Mouse (Mus musculus) adrenal gland, postnatal 0 days (tissue): Measurements from ENCODE around the gene Hsd17b6. TPM values are rescaled to one million over a fixed set of nuclear protein-coding genes. Genes with fewer than 3 reads are reported as not detected.

Experiments used
- polyA plus RNA-seq: library from polyadenylated mRNA; unstranded; fragments of >200 nt; fragmentation: Nextera tagmentation; extraction: Ambion mirVana; gene quantifications from 2 replicates; pipeline ENCODE4 v1.2.1, GENCODE M21; 2015

The Hsd17b6 gene
- polyA plus RNA-seq = 0.28 and 1.3 TPM in 2 replicates

GRCm38 (mm10) chr10:128007446-128007845 is at the start of gene Hsd17b6:
Gene Hsd17b6 (minus strand): TSS chr10:128007611.

GRCm38 (mm10) chr10:128015068-128015934 is 7.9 kb upstream of the Hsd17b6 start, which contains the start of gene Prim1:
Gene Prim1 (plus strand): TSS chr10:128015168.

Other genes with a start within 250 kb of the Hsd17b6 start
- gene Rdh1, start 247.9 kb downstream of the Hsd17b6 start, polyA plus RNA-seq = 0.38 and 1.0 TPM in 2 replicates
- 1.1 and 3.6 TPM in 2 replicates for gene Rdh16f1, start 247.8 kb downstream of the Hsd17b6 start, polyA plus RNA-seq
- 0.17 and 0.30 TPM in 2 replicates for gene Rdh9, start 231.2 kb downstream of the Hsd17b6 start, polyA plus RNA-seq
- gene Rdh16, start 206.5 kb downstream of the Hsd17b6 start, polyA plus RNA-seq = 0.08 TPM in 1 of 2 replicates, not detected in the other
- not detected in 2 replicates for gene Rdh19, start 157.7 kb downstream of the Hsd17b6 start, polyA plus RNA-seq
- gene Rdh16f2, start 141.1 kb downstream of the Hsd17b6 start, polyA plus RNA-seq = 0.09 and 0.11 TPM in 2 replicates
- 6.3 and 7.9 TPM in 2 replicates for gene Rdh7, start 118.8 kb downstream of the Hsd17b6 start, polyA plus RNA-seq
- gene Sdr9c7, start 109.1 kb downstream of the Hsd17b6 start, polyA plus RNA-seq = 0.06 and 0.44 TPM in 2 replicates
- gene Prim1, start 7.6 kb upstream of the Hsd17b6 start, polyA plus RNA-seq = 30.2 and 33.2 TPM in 2 replicates
- 713 and 807 TPM in 2 replicates for gene Naca, start 28.0 kb upstream of the Hsd17b6 start, polyA plus RNA-seq
- gene Ptges3, start 51.3 kb upstream of the Hsd17b6 start, polyA plus RNA-seq = 289 and 319 TPM in 2 replicates
- gene Atp5b, start 75.7 kb upstream of the Hsd17b6 start, polyA plus RNA-seq = 1,494 and 2,088 TPM in 2 replicates
- gene Baz2a, start 84.0 kb upstream of the Hsd17b6 start, polyA plus RNA-seq = 7.6 and 11.3 TPM in 2 replicates
- 23.6 and 24.9 TPM in 2 replicates for gene Rbms2, start 172.7 kb upstream of the Hsd17b6 start, polyA plus RNA-seq
- 2.2 and 2.7 TPM in 2 replicates for gene Gls2, start 186.8 kb upstream of the Hsd17b6 start, polyA plus RNA-seq
- 23.9 and 27.8 TPM in 2 replicates for gene Spryd4, start 204.2 kb upstream of the Hsd17b6 start, polyA plus RNA-seq
- not detected in 2 replicates for gene Mip, start 218.2 kb upstream of the Hsd17b6 start, polyA plus RNA-seq
- 14.5 and 19.1 TPM in 2 replicates for gene Timeless, start 224.5 kb upstream of the Hsd17b6 start, polyA plus RNA-seq
- gene Apon, start 246.5 kb upstream of the Hsd17b6 start, polyA plus RNA-seq = 0.97 and 1.8 TPM in 2 replicates